11 mouse cellular contexts compared by ENCODE assay signal in the genomic region with DNA sequence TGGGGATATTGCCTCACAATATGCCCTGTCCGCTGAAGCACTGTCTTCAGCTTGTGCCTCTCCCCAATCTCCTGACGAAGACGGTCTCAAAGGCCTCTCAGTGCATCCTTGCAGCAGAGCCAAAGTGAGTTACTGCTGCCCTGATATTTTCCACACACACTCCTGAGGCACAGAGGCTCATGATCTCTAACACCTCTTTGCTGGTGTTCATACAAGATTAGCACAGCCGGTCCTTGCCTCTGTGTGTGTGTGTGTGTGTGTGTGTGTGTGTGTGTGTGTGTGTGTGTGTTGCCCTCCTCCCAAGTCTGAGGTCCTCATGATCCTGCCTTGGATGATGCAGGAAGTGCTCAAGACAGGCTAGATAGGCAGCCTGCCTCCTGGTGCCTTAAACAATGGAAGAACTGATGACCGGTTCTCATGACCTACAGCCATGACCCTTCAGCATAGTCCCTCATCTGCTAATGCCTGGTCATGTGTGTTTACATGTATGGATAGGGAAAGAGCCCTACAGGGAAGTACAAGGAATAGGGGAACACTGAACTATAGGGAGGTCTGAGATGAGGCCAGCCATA.
DNase-seq lines count a peak whose midpoint lies in the region; ATAC-seq lines count a peak whose summit lies in the region.
"Had no signal": no experiment of that assay in that cellular context is flagged by ENCODE, and none has a peak within 500 bp of the region (broad histone marks: within the 10 kb centered on the region; RNA-seq: fewer than 3 reads in every experiment).

No protein-coding gene starts in this region.

- ATAC-seq in heart, embryonic 13.5 days (ENCODE audit: extremely low read depth, insufficient number of reproducible peaks, low FRiP score, low TSS enrichment) = no peak
- no peak for ATAC-seq in lung, embryonic 16.5 days (ENCODE audit: low read depth)
- ATAC-seq in heart, embryonic 16.5 days (replicated peaks; ENCODE audit: extremely low read depth, insufficient read depth, low FRiP score) = no peak; the same call in 1 of the 2 replicates
- no peak for ATAC-seq in midbrain, embryonic 16.5 days
- ATAC-seq: activated CD4-positive, CD25-positive, alpha-beta regulatory T cell, adult 4 months had no signal

- intact Hi-C loops in heart, postnatal 10 days (cut with DNase I) = loop anchor here (2.0 kb wide), 1 partner anchor 13 kb away; no protein-coding TSS in a partner anchor

- H3K9ac ChIP-seq in heart, embryonic 13.5 days = 0 out of 2 replicates have a peak overlapping the region, but pooled peaks have one; percentile 25
- H3K9ac ChIP-seq in lung, embryonic 16.5 days (ENCODE audit: low read length) = no peak overlapping the region
- H3K9ac ChIP-seq in heart, embryonic 16.5 days (ENCODE audit: low read length) = no peak overlapping the region
- no peak overlapping the region for H3K9ac ChIP-seq in midbrain, embryonic 16.5 days (ENCODE audit: low read depth, low read length)

- peak overlapping the region; percentile 86 for H3K27ac ChIP-seq in heart, embryonic 13.5 days (replicated peaks)
- peak overlapping the region; percentile 85 for H3K27ac ChIP-seq in lung, embryonic 16.5 days (ENCODE audit: low read length)
- peak overlapping the region; percentile 89 for H3K27ac ChIP-seq in heart, embryonic 16.5 days (ENCODE audit: low read length)
- H3K27ac ChIP-seq in midbrain, embryonic 16.5 days (ENCODE audit: low read length) = peak overlapping the region; percentile 50

- no peak for DNase-seq in heart, postnatal 10 days
- DNase-seq in lung, postnatal 36 days = no peak
- DNase-seq in spleen, postnatal 4 days (ENCODE audit: low spot score in 2 of 2) = no peak
- no peak for DNase-seq in frontal cortex, postnatal 25 days (ENCODE audit: low spot score in 2 of 2)
- DNase-seq: cerebellum, adult 11-12 months had no signal

- H3K4me2 ChIP-seq in heart, embryonic 13.5 days = no peak overlapping the region
- no peak overlapping the region for H3K4me2 ChIP-seq in lung, embryonic 16.5 days (ENCODE audit: low read depth, low read length)
- H3K4me2 ChIP-seq in heart, embryonic 16.5 days (ENCODE audit: low read depth, low read length) = no peak overlapping the region
- H3K4me2 ChIP-seq in midbrain, embryonic 16.5 days (ENCODE audit: low read length) = no peak overlapping the region

- no peak overlapping the region for H3K4me3 ChIP-seq in heart, embryonic 13.5 days
- H3K4me3 ChIP-seq in lung, embryonic 16.5 days (ENCODE audit: low read length) = no peak overlapping the region
- H3K4me3 ChIP-seq in heart, embryonic 16.5 days (ENCODE audit: low read length) = no peak overlapping the region
- no peak overlapping the region for H3K4me3 ChIP-seq in midbrain, embryonic 16.5 days (ENCODE audit: low read depth, low read length)
- H3K4me3 ChIP-seq: megakaryocyte, embryonic 14.5 days had no signal

- peaks cover 9% of the 10 kb centered on the region for H3K36me3 ChIP-seq in heart, embryonic 13.5 days
- H3K36me3 ChIP-seq in lung, embryonic 16.5 days (ENCODE audit: control insufficient read depth, insufficient read depth, low read length) = no peaks in the 10 kb centered on the region
- no peaks in the 10 kb centered on the region for H3K36me3 ChIP-seq in heart, embryonic 16.5 days (ENCODE audit: control insufficient read depth, insufficient read depth)
- no peaks in the 10 kb centered on the region for H3K36me3 ChIP-seq in midbrain, embryonic 16.5 days (ENCODE audit: control insufficient read depth, insufficient read depth, low read length)

- WGBS in heart, embryonic 13.5 days = 50% methylated on average over 5 of the region's 5 CpGs
- WGBS in lung, embryonic 16.5 days = 58% methylated on average over 5 of the region's 5 CpGs
- 51% methylated on average over 5 of the region's 5 CpGs for WGBS in heart, embryonic 16.5 days
- 88% methylated on average over 5 of the region's 5 CpGs for WGBS in midbrain, embryonic 16.5 days

- H3K9me3 ChIP-seq in heart, embryonic 13.5 days = no peaks in the 10 kb centered on the region
- H3K9me3 ChIP-seq in lung, embryonic 16.5 days (ENCODE audit: control insufficient read depth, low read length) = no peaks in the 10 kb centered on the region
- no peaks in the 10 kb centered on the region for H3K9me3 ChIP-seq in heart, embryonic 16.5 days (replicated peaks; ENCODE audit: control insufficient read depth, low read length)
- H3K9me3 ChIP-seq in midbrain, embryonic 16.5 days (replicated peaks; ENCODE audit: control insufficient read depth, low read length, poor library complexity, severe bottlenecking) = no peaks in the 10 kb centered on the region
- H3K9me3 ChIP-seq: megakaryocyte, embryonic 14.5 days had no signal

- H3K27me3 ChIP-seq in heart, embryonic 13.5 days (replicated peaks) = no peaks in the 10 kb centered on the region
- no peaks in the 10 kb centered on the region for H3K27me3 ChIP-seq in lung, embryonic 16.5 days (ENCODE audit: control insufficient read depth, insufficient read depth, low read depth, low read length)
- no peaks in the 10 kb centered on the region for H3K27me3 ChIP-seq in heart, embryonic 16.5 days (ENCODE audit: control insufficient read depth, insufficient read depth, low read length)
- no peaks in the 10 kb centered on the region for H3K27me3 ChIP-seq in midbrain, embryonic 16.5 days (ENCODE audit: control insufficient read depth, insufficient read depth, low read depth, low read length)

- peaks cover 53% of the 10 kb centered on the region for H3K4me1 ChIP-seq in heart, embryonic 13.5 days
- peaks cover 29% of the 10 kb centered on the region for H3K4me1 ChIP-seq in lung, embryonic 16.5 days (replicated peaks; ENCODE audit: control insufficient read depth, insufficient read depth, low read length)
- H3K4me1 ChIP-seq in heart, embryonic 16.5 days (ENCODE audit: control insufficient read depth, insufficient read depth, low read length) = peaks cover 44% of the 10 kb centered on the region
- peaks cover 2% of the 10 kb centered on the region; the same call in 1 of the 2 replicates for H3K4me1 ChIP-seq in midbrain, embryonic 16.5 days (ENCODE audit: control insufficient read depth, insufficient read depth, low read length)
